In genomic region chr14:18416319-18416718, GRCm38 (mm10) we compare ENCODE assay signal across 21 mouse cellular contexts.
DNase-seq lines count a peak whose midpoint lies in the region; ATAC-seq lines count a peak whose summit lies in the region.
"Had no signal": no experiment of that assay in that cellular context is flagged by ENCODE, and none has a peak within 500 bp of the region (broad histone marks: within the 10 kb centered on the region; RNA-seq: fewer than 3 reads in every experiment).

No protein-coding gene starts in this region.

- H3K4me1 ChIP-seq in midbrain, embryonic 15.5 days: no peaks in the 10 kb centered on the region
- H3K4me1 ChIP-seq in hindbrain, embryonic 14.5 days (replicated peaks; ENCODE audit: control insufficient read depth, insufficient read depth, low read length): no peaks in the 10 kb centered on the region
- H3K4me1 ChIP-seq: embryonic facial prominence, embryonic 13.5 days; heart, embryonic 13.5 days; intestine, embryonic 15.5 days; kidney, embryonic 15.5 days; limb, embryonic 13.5 days; liver, embryonic 15.5 days; midbrain, embryonic 12.5 days; neural tube, embryonic 12.5 days had no signal

- DNase-seq in left cerebral cortex, adult 11 months (ENCODE audit: low spot score): peak; percentile 27
- no peak for DNase-seq in left cerebral cortex, postnatal 4 days
- DNase-seq in brain, adult 2 months (ENCODE audit: low read depth, low spot score): peak; percentile 63
- peak; percentile 75 for DNase-seq in gastrocnemius, postnatal 25 days
- DNase-seq in hindbrain, embryonic 14.5 days (ENCODE audit: low spot score): no peak
- DNase-seq in T-cell, adult 2 months (ENCODE audit: low spot score): no peak
- DNase-seq: adrenal gland, adult 8-10 months; cerebellum, adult 2 months; lung, postnatal 36 days; thymus, adult 2 months had no signal

- H3K4me3 ChIP-seq in midbrain, embryonic 15.5 days: no peak overlapping the region
- no peak overlapping the region for H3K4me3 ChIP-seq in hindbrain, embryonic 14.5 days (replicated peaks; ENCODE audit: low read length)
- H3K4me3 ChIP-seq: embryonic facial prominence, embryonic 13.5 days; heart, embryonic 13.5 days; intestine, embryonic 15.5 days; kidney, embryonic 15.5 days; layer of hippocampus, adult 2 months; limb, embryonic 13.5 days; liver, embryonic 15.5 days; midbrain, embryonic 12.5 days; neural tube, embryonic 12.5 days had no signal

- H3K4me2 ChIP-seq in midbrain, embryonic 15.5 days: no peak overlapping the region
- no peak overlapping the region for H3K4me2 ChIP-seq in hindbrain, embryonic 14.5 days (replicated peaks)
- H3K4me2 ChIP-seq: embryonic facial prominence, embryonic 13.5 days; heart, embryonic 13.5 days; intestine, embryonic 15.5 days; kidney, embryonic 15.5 days; limb, embryonic 13.5 days; liver, embryonic 15.5 days; midbrain, embryonic 12.5 days; neural tube, embryonic 12.5 days had no signal

- no peaks in the 10 kb centered on the region for H3K9me3 ChIP-seq in midbrain, embryonic 15.5 days
- no peaks in the 10 kb centered on the region for H3K9me3 ChIP-seq in hindbrain, embryonic 14.5 days (ENCODE audit: control insufficient read depth, low read length)
- H3K9me3 ChIP-seq: embryonic facial prominence, embryonic 13.5 days; heart, embryonic 13.5 days; intestine, embryonic 15.5 days; kidney, embryonic 15.5 days; limb, embryonic 13.5 days; liver, embryonic 15.5 days; midbrain, embryonic 12.5 days; neural tube, embryonic 12.5 days had no signal

- no peaks in the 10 kb centered on the region for H3K36me3 ChIP-seq in midbrain, embryonic 15.5 days (replicated peaks)
- no peaks in the 10 kb centered on the region for H3K36me3 ChIP-seq in hindbrain, embryonic 14.5 days (replicated peaks; ENCODE audit: control insufficient read depth, insufficient read depth)
- H3K36me3 ChIP-seq: embryonic facial prominence, embryonic 13.5 days; heart, embryonic 13.5 days; intestine, embryonic 15.5 days; kidney, embryonic 15.5 days; limb, embryonic 13.5 days; liver, embryonic 15.5 days; midbrain, embryonic 12.5 days; neural tube, embryonic 12.5 days had no signal

- no peak overlapping the region for H3K9ac ChIP-seq in midbrain, embryonic 15.5 days
- no peak overlapping the region for H3K9ac ChIP-seq in hindbrain, embryonic 14.5 days
- H3K9ac ChIP-seq: embryonic facial prominence, embryonic 13.5 days; heart, embryonic 13.5 days; intestine, embryonic 15.5 days; kidney, embryonic 15.5 days; limb, embryonic 13.5 days; liver, embryonic 15.5 days; midbrain, embryonic 12.5 days; neural tube, embryonic 12.5 days had no signal

- no peak overlapping the region for H3K27ac ChIP-seq in midbrain, embryonic 15.5 days
- H3K27ac ChIP-seq in hindbrain, embryonic 14.5 days: no peak overlapping the region
- H3K27ac ChIP-seq: embryonic facial prominence, embryonic 13.5 days; heart, embryonic 13.5 days; intestine, embryonic 15.5 days; kidney, embryonic 15.5 days; layer of hippocampus, adult 2 months; limb, embryonic 13.5 days; liver, embryonic 15.5 days; midbrain, embryonic 12.5 days; neural tube, embryonic 12.5 days had no signal

- peak; percentile 60; the same call in 1 of the 2 replicates for ATAC-seq in midbrain, embryonic 15.5 days (replicated peaks)
- no peak for ATAC-seq in hindbrain, embryonic 14.5 days (ENCODE audit: low FRiP score)
- ATAC-seq: CD4-positive, CD25-positive, alpha-beta regulatory T cell, adult 4 months; intestine, embryonic 15.5 days had no signal

- WGBS in midbrain, embryonic 15.5 days: 61% methylated on average over 4 of the region's 4 CpGs
- WGBS in hindbrain, embryonic 14.5 days: 77% methylated on average over 4 of the region's 4 CpGs

- intact Hi-C loops in left cerebral cortex, postnatal 4 days (cut with DNase I): no loop called here

- no peaks in the 10 kb centered on the region for H3K27me3 ChIP-seq in midbrain, embryonic 15.5 days (replicated peaks)
- H3K27me3 ChIP-seq in hindbrain, embryonic 14.5 days (ENCODE audit: control insufficient read depth, insufficient read depth, low read length): no peaks in the 10 kb centered on the region
- H3K27me3 ChIP-seq: embryonic facial prominence, embryonic 13.5 days; heart, embryonic 13.5 days; intestine, embryonic 15.5 days; kidney, embryonic 15.5 days; limb, embryonic 13.5 days; liver, embryonic 15.5 days; midbrain, embryonic 12.5 days; neural tube, embryonic 12.5 days had no signal

Comparison
In these comparisons a context has a peak if more than half of its experiments do, and no peak if none do; other contexts are left out.
1. DNase-seq: peak in left cerebral cortex, adult 11 months (single experiment), brain, adult 2 months (single experiment) and gastrocnemius, postnatal 25 days (single experiment); none in left cerebral cortex, postnatal 4 days (single experiment), hindbrain, embryonic 14.5 days (single experiment) and T-cell, adult 2 months (single experiment).